In the genomic region with DNA sequence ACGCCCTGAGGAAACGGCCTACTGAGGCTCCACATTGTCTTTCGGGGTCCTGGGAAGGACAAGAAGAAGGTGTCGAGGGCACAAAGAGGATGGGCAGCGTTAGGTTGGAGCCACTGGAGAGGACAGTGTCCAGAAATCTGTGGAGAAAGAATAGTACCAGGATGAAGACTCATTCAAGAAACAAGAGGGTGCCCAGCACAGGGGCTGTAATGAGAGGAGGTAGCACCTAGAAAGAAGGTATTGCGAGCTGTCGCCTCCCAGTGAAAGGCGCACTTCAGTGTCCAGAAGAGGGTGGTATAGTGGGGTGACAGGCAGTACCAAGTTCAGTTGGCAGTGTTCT, we compare ENCODE assay signal across 8 mouse cellular contexts. TPM values are rescaled to one million over a fixed set of nuclear protein-coding genes. Genes with fewer than 3 reads are reported as not detected.
DNase-seq lines count a peak whose midpoint lies in the region; ATAC-seq and TF ChIP-seq lines count a peak whose summit lies in the region.

No protein-coding gene starts in this region.

- peaks cover 23% of the 10 kb centered on the region for H3K36me3 ChIP-seq in embryonic facial prominence, embryonic 15.5 days
- H3K36me3 ChIP-seq in limb, embryonic 10.5 days = peaks cover 46% of the 10 kb centered on the region
- peaks cover 35% of the 10 kb centered on the region for H3K36me3 ChIP-seq in neural tube, embryonic 13.5 days

- no peaks in the 10 kb centered on the region for H3K27me3 ChIP-seq in embryonic facial prominence, embryonic 15.5 days
- peaks cover 11% of the 10 kb centered on the region; the same call in 1 of the 2 replicates for H3K27me3 ChIP-seq in limb, embryonic 10.5 days (ENCODE audit: low read depth, poor library complexity, severe bottlenecking)
- no peaks in the 10 kb centered on the region for H3K27me3 ChIP-seq in neural tube, embryonic 13.5 days

- no peak for TF ChIP-seq CTCF in lung, adult 2 months (IDR thresholded peaks at IDR 0.05; ENCODE audit: insufficient read depth, low read length)

- peak overlapping the region; percentile 98 for H3K27ac ChIP-seq in embryonic facial prominence, embryonic 15.5 days (replicated peaks)
- peak overlapping the region; percentile 91 for H3K27ac ChIP-seq in limb, embryonic 10.5 days
- peak overlapping the region; percentile 93 for H3K27ac ChIP-seq in neural tube, embryonic 13.5 days (replicated peaks)

- H3K4me2 ChIP-seq in embryonic facial prominence, embryonic 15.5 days (replicated peaks) = peak overlapping the region; percentile 84
- peak overlapping the region; percentile 84 for H3K4me2 ChIP-seq in neural tube, embryonic 13.5 days

- H3K9me3 ChIP-seq in embryonic facial prominence, embryonic 15.5 days (replicated peaks) = no peaks in the 10 kb centered on the region
- H3K9me3 ChIP-seq in limb, embryonic 10.5 days (replicated peaks) = no peaks in the 10 kb centered on the region
- H3K9me3 ChIP-seq in neural tube, embryonic 13.5 days = no peaks in the 10 kb centered on the region

- peak; percentile 30; the same call in 1 of the 2 replicates for TF ChIP-seq POLR2A in lung, adult 2 months (IDR thresholded peaks at IDR 0.05; ENCODE audit: borderline replicate concordance, extremely low read depth, low read depth, low read length)

- no peaks in the 10 kb centered on the region for H3K4me1 ChIP-seq in lung, adult 2 months (ENCODE audit: control insufficient read depth, insufficient read depth, low read length)
- peaks cover 38% of the 10 kb centered on the region for H3K4me1 ChIP-seq in embryonic facial prominence, embryonic 15.5 days
- peaks cover 51% of the 10 kb centered on the region for H3K4me1 ChIP-seq in limb, embryonic 10.5 days
- peaks cover 52% of the 10 kb centered on the region for H3K4me1 ChIP-seq in neural tube, embryonic 13.5 days (replicated peaks)

- peak; percentile 42 for DNase-seq in lung, adult 2 months
- DNase-seq in lung, postnatal 25 days (ENCODE audit: low spot score) = no peak
- no peak for DNase-seq in limb, embryonic 10.5 days (ENCODE audit: low spot score)
- DNase-seq in ovary, postnatal 36 days (ENCODE audit: low spot score) = no peak
- no peak for DNase-seq in layer of hippocampus, adult 9-10 months (ENCODE audit: low spot score)
- DNase-seq in gastrocnemius, postnatal 4 days (ENCODE audit: low spot score in 2 of 2) = no peak

- no peak for ATAC-seq in embryonic facial prominence, embryonic 15.5 days (ENCODE audit: insufficient number of reproducible peaks, low FRiP score, low TSS enrichment, low read depth)
- peak; percentile 24 for ATAC-seq in neural tube, embryonic 13.5 days (ENCODE audit: low read depth)

- H3K9ac ChIP-seq in embryonic facial prominence, embryonic 15.5 days = peak overlapping the region; percentile 73
- peak overlapping the region; percentile 90 for H3K9ac ChIP-seq in neural tube, embryonic 13.5 days

- peak overlapping the region; percentile 84 for H3K4me3 ChIP-seq in lung, adult 2 months (replicated peaks; ENCODE audit: extremely low read depth, low read depth, low read length)
- H3K4me3 ChIP-seq in embryonic facial prominence, embryonic 15.5 days (replicated peaks) = peak overlapping the region; percentile 72
- H3K4me3 ChIP-seq in limb, embryonic 10.5 days = peak overlapping the region; percentile 73
- peak overlapping the region; percentile 73 for H3K4me3 ChIP-seq in neural tube, embryonic 13.5 days

- 1% methylated on average over 8 of the region's 8 CpGs for WGBS in lung, adult 2 months
- 1% methylated on average over 8 of the region's 8 CpGs for whole genome bisulfite sequencing in embryonic facial prominence, embryonic 15.5 days
- WGBS in limb, embryonic 10.5 days = 0% methylated on average over 8 of the region's 8 CpGs
- WGBS in neural tube, embryonic 13.5 days = 1% methylated on average over 8 of the region's 8 CpGs

RNA-seq across cellular contexts. Expression of gene Polr2h, which starts 0.7 kb away (rescaled TPM):
- polyA plus RNA-seq in lung, adult 2 months (2012; rRNA removed) = 8.3 and 12.0 TPM in 2 replicates
- 90.0 and 100 TPM in 2 replicates for polyA plus RNA-seq in embryonic facial prominence, embryonic 15.5 days (2015; fragmentation: Nextera tagmentation; extraction: Ambion mirVana)
- 148 and 173 TPM in 2 replicates for polyA plus RNA-seq in limb, embryonic 10.5 days (2016; fragmentation: Nextera tagmentation; extraction: Ambion mirVana)
- 89.9 and 92.3 TPM in 2 replicates for polyA plus RNA-seq in neural tube, embryonic 13.5 days (2015; fragmentation: Nextera tagmentation; extraction: Ambion mirVana)
- 10 to 100 TPM; 20.1 to 20.6 TPM for total RNA-seq in gastrocnemius, postnatal 4 days (2021)

RNA-seq across cellular contexts. Expression of gene Clcn2, which starts 0.7 kb away (rescaled TPM):
- polyA plus RNA-seq in lung, adult 2 months (2012; rRNA removed) = 8.1 and 9.5 TPM in 2 replicates
- polyA plus RNA-seq in embryonic facial prominence, embryonic 15.5 days (2015; fragmentation: Nextera tagmentation; extraction: Ambion mirVana) = 15.6 and 16.0 TPM in 2 replicates
- polyA plus RNA-seq in limb, embryonic 10.5 days (2016; fragmentation: Nextera tagmentation; extraction: Ambion mirVana) = 14.1 and 18.5 TPM in 2 replicates
- polyA plus RNA-seq in neural tube, embryonic 13.5 days (2015; fragmentation: Nextera tagmentation; extraction: Ambion mirVana) = 30.8 and 31.4 TPM in 2 replicates
- total RNA-seq in gastrocnemius, postnatal 4 days (2021) = 1 to 10 TPM; 4.5 to 4.9 TPM

RNA-seq across cellular contexts. Expression of gene Chrd, which starts 16.1 kb away (rescaled TPM):
- polyA plus RNA-seq in lung, adult 2 months (2012; rRNA removed) = 4.4 and 5.8 TPM in 2 replicates
- polyA plus RNA-seq in embryonic facial prominence, embryonic 15.5 days (2015; fragmentation: Nextera tagmentation; extraction: Ambion mirVana) = 8.5 and 10.8 TPM in 2 replicates
- 0.41 and 1.6 TPM in 2 replicates for polyA plus RNA-seq in limb, embryonic 10.5 days (2016; fragmentation: Nextera tagmentation; extraction: Ambion mirVana)
- 5.8 and 6.9 TPM in 2 replicates for polyA plus RNA-seq in neural tube, embryonic 13.5 days (2015; fragmentation: Nextera tagmentation; extraction: Ambion mirVana)
- total RNA-seq in gastrocnemius, postnatal 4 days (2021) = 10 to 100 TPM; 10.6 to 10.7 TPM

RNA-seq across cellular contexts. Expression of gene Thpo, which starts 17.5 kb away (rescaled TPM):
- 1.1 and 1.6 TPM in 2 replicates for polyA plus RNA-seq in lung, adult 2 months (2012; rRNA removed)
- polyA plus RNA-seq in embryonic facial prominence, embryonic 15.5 days (2015; fragmentation: Nextera tagmentation; extraction: Ambion mirVana) = 1.3 and 1.6 TPM in 2 replicates
- polyA plus RNA-seq in limb, embryonic 10.5 days (2016; fragmentation: Nextera tagmentation; extraction: Ambion mirVana) = 0.21 and 0.54 TPM in 2 replicates
- 0.99 and 1.5 TPM in 2 replicates for polyA plus RNA-seq in neural tube, embryonic 13.5 days (2015; fragmentation: Nextera tagmentation; extraction: Ambion mirVana)
- 1 to 10 TPM; 1.5 to 1.7 TPM for total RNA-seq in gastrocnemius, postnatal 4 days (2021)

RNA-seq across cellular contexts. Expression of gene Fam131a, which starts 23.8 kb away (rescaled TPM):
- polyA plus RNA-seq in lung, adult 2 months (2012; rRNA removed) = 17.3 and 19.2 TPM in 2 replicates
- polyA plus RNA-seq in embryonic facial prominence, embryonic 15.5 days (2015; fragmentation: Nextera tagmentation; extraction: Ambion mirVana) = 14.0 and 15.3 TPM in 2 replicates
- polyA plus RNA-seq in limb, embryonic 10.5 days (2016; fragmentation: Nextera tagmentation; extraction: Ambion mirVana) = 2.7 and 3.8 TPM in 2 replicates
- 26.3 and 27.8 TPM in 2 replicates for polyA plus RNA-seq in neural tube, embryonic 13.5 days (2015; fragmentation: Nextera tagmentation; extraction: Ambion mirVana)
- total RNA-seq in gastrocnemius, postnatal 4 days (2021) = 10 to 100 TPM; 40.5 to 44.9 TPM
